ENCODE assay signal across 8 mouse cellular contexts in genomic region chr19:4181892-4182291, GRCm38 (mm10). TPM values are rescaled to one million over a fixed set of nuclear protein-coding genes. Genes with fewer than 3 reads are reported as not detected.
DNase-seq lines count a peak whose midpoint lies in the region; ATAC-seq and TF ChIP-seq lines count a peak whose summit lies in the region.

No protein-coding gene starts in this region.

- H3K9me3 ChIP-seq in kidney, postnatal 0 days (replicated peaks; ENCODE audit: low read length): no peaks in the 10 kb centered on the region
- no peaks in the 10 kb centered on the region for H3K9me3 ChIP-seq in kidney, embryonic 16.5 days (ENCODE audit: low read length)

- H3K4me3 ChIP-seq in kidney, postnatal 0 days (replicated peaks; ENCODE audit: low read depth, low read length): no peak overlapping the region
- H3K4me3 ChIP-seq in kidney, embryonic 16.5 days (ENCODE audit: low read length): no peak overlapping the region

- DNase-seq in kidney, postnatal 0 days (ENCODE audit: low spot score): peak; percentile 67
- peak; percentile 51 for DNase-seq in adipocyte (ENCODE audit: low spot score)
- DNase-seq in lung, postnatal 25 days (ENCODE audit: low spot score): peak; percentile 81
- peak; percentile 79 for DNase-seq in telencephalon, adult 2 months (ENCODE audit: low read depth, low spot score)
- no peak for DNase-seq in urinary bladder, postnatal 25 days (ENCODE audit: low spot score)

- no peak overlapping the region for H3K27ac ChIP-seq in kidney, postnatal 0 days
- H3K27ac ChIP-seq in kidney, embryonic 16.5 days (ENCODE audit: low read length): no peak overlapping the region

- no peak overlapping the region for H3K4me2 ChIP-seq in kidney, postnatal 0 days (ENCODE audit: low read length)
- no peak overlapping the region for H3K4me2 ChIP-seq in kidney, embryonic 16.5 days (replicated peaks; ENCODE audit: low read depth, low read length)

- 42% methylated on average over 3 of the region's 3 CpGs for WGBS in kidney, postnatal 0 days
- 40% methylated on average over 3 of the region's 3 CpGs for WGBS in kidney, embryonic 16.5 days

- H3K4me1 ChIP-seq in kidney, postnatal 0 days (replicated peaks; ENCODE audit: insufficient read depth, low read length): peaks cover 9% of the 10 kb centered on the region
- peaks cover 22% of the 10 kb centered on the region for H3K4me1 ChIP-seq in kidney, embryonic 16.5 days (ENCODE audit: insufficient read depth, low read length)

- no peaks in the 10 kb centered on the region for H3K36me3 ChIP-seq in kidney, postnatal 0 days (ENCODE audit: insufficient read depth, low read length)
- no peaks in the 10 kb centered on the region for H3K36me3 ChIP-seq in kidney, embryonic 16.5 days (ENCODE audit: insufficient read depth, low read length)

- no peak overlapping the region for H3K9ac ChIP-seq in kidney, postnatal 0 days (ENCODE audit: low read depth, low read length)
- H3K9ac ChIP-seq in kidney, embryonic 16.5 days (replicated peaks; ENCODE audit: low read length): no peak overlapping the region

- ATAC-seq in kidney, postnatal 0 days (replicated peaks; ENCODE audit: low FRiP score, low read depth): no peak; the same call in 1 of the 2 replicates
- ATAC-seq in kidney, embryonic 16.5 days (ENCODE audit: low FRiP score, low TSS enrichment): no peak
- peak; percentile 39 for ATAC-seq in CD4-positive, CD25-positive, alpha-beta regulatory T cell, adult 4 months
- ATAC-seq in hematopoietic stem cell, adult 5-6 weeks (replicated peaks in 1 of 2; ENCODE audit: insufficient read depth in 1 of 2, low FRiP score in 2 of 2, low TSS enrichment in 1 of 2, low read depth in 1 of 2, poor library complexity in 2 of 2, severe bottlenecking in 2 of 2): peak; percentile 54 to 63; a peak in 3 of 4 replicates

- no peak for TF ChIP-seq CTCF in kidney, postnatal 0 days (IDR thresholded peaks at IDR 0.05; ENCODE audit: low read depth)

- 0 out of 2 replicates have a peak, but pooled peaks cover under 1% of the 10 kb centered on the region for H3K27me3 ChIP-seq in kidney, postnatal 0 days (ENCODE audit: insufficient read depth, low read length)
- H3K27me3 ChIP-seq in kidney, embryonic 16.5 days (ENCODE audit: insufficient read depth, low read length): no peaks in the 10 kb centered on the region

RNA-seq across cellular contexts. Expression of gene Carns1, which starts 6.6 kb away (rescaled TPM):
- 2.7 and 3.3 TPM in 2 replicates for polyA plus RNA-seq in kidney, postnatal 0 days (2015; fragmentation: Nextera tagmentation; extraction: Ambion mirVana)
- 2.9 and 3.3 TPM in 2 replicates for polyA plus RNA-seq in kidney, embryonic 16.5 days (2015; fragmentation: Nextera tagmentation; extraction: Ambion mirVana)
- 10 to 100 TPM in 1 of 2 experiments, 1 to 10 TPM in 1; 9.4 to 11.9 TPM for polyA plus RNA-seq in CD4-positive, CD25-positive, alpha-beta regulatory T cell, adult 4 months (2017; shearing (Covaris generic))
- 11.2 and 16.2 TPM in 2 replicates for total RNA-seq in hematopoietic stem cell, adult 5-6 weeks (2017)

RNA-seq across cellular contexts. Expression of gene Tbc1d10c, which starts 9.2 kb away (rescaled TPM):
- polyA plus RNA-seq in kidney, postnatal 0 days (2015; fragmentation: Nextera tagmentation; extraction: Ambion mirVana): 3.5 and 3.9 TPM in 2 replicates
- polyA plus RNA-seq in kidney, embryonic 16.5 days (2015; fragmentation: Nextera tagmentation; extraction: Ambion mirVana): 2.5 and 3.1 TPM in 2 replicates
- 100 to 1,000 TPM; 594 to 924 TPM for polyA plus RNA-seq in CD4-positive, CD25-positive, alpha-beta regulatory T cell, adult 4 months (2017; shearing (Covaris generic))
- total RNA-seq in hematopoietic stem cell, adult 5-6 weeks (2017): 59.8 and 70.8 TPM in 2 replicates

RNA-seq across cellular contexts. Expression of gene Ppp1ca, which starts 10.0 kb away (rescaled TPM):
- polyA plus RNA-seq in kidney, postnatal 0 days (2015; fragmentation: Nextera tagmentation; extraction: Ambion mirVana): 804 and 864 TPM in 2 replicates
- polyA plus RNA-seq in kidney, embryonic 16.5 days (2015; fragmentation: Nextera tagmentation; extraction: Ambion mirVana): 1,050 and 1,120 TPM in 2 replicates
- 100 to 1,000 TPM; 835 to 936 TPM for polyA plus RNA-seq in CD4-positive, CD25-positive, alpha-beta regulatory T cell, adult 4 months (2017; shearing (Covaris generic))
- total RNA-seq in hematopoietic stem cell, adult 5-6 weeks (2017): 384 and 392 TPM in 2 replicates

RNA-seq across cellular contexts. Expression of gene Rps6kb2, which starts 18.7 kb away (rescaled TPM):
- 42.4 and 49.0 TPM in 2 replicates for polyA plus RNA-seq in kidney, postnatal 0 days (2015; fragmentation: Nextera tagmentation; extraction: Ambion mirVana)
- polyA plus RNA-seq in kidney, embryonic 16.5 days (2015; fragmentation: Nextera tagmentation; extraction: Ambion mirVana): 62.9 and 63.7 TPM in 2 replicates
- 10 to 100 TPM; 31.7 to 39.0 TPM for polyA plus RNA-seq in CD4-positive, CD25-positive, alpha-beta regulatory T cell, adult 4 months (2017; shearing (Covaris generic))
- 16.2 and 18.8 TPM in 2 replicates for total RNA-seq in hematopoietic stem cell, adult 5-6 weeks (2017)

RNA-seq across cellular contexts. Expression of gene Rad9a, which starts 19.6 kb away (rescaled TPM):
- polyA plus RNA-seq in kidney, postnatal 0 days (2015; fragmentation: Nextera tagmentation; extraction: Ambion mirVana): 22.8 and 25.7 TPM in 2 replicates
- 39.4 and 39.9 TPM in 2 replicates for polyA plus RNA-seq in kidney, embryonic 16.5 days (2015; fragmentation: Nextera tagmentation; extraction: Ambion mirVana)
- polyA plus RNA-seq in CD4-positive, CD25-positive, alpha-beta regulatory T cell, adult 4 months (2017; shearing (Covaris generic)): 10 to 100 TPM; 63.6 to 83.6 TPM
- total RNA-seq in hematopoietic stem cell, adult 5-6 weeks (2017): 16.4 and 17.3 TPM in 2 replicates

Comparison
In these comparisons a context has a peak if more than half of its experiments do, and no peak if none do; other contexts are left out.
1. ATAC-seq: peak in CD4-positive, CD25-positive, alpha-beta regulatory T cell, adult 4 months (single experiment) and hematopoietic stem cell, adult 5-6 weeks (2 of 2); none in kidney, postnatal 0 days (single experiment) and kidney, embryonic 16.5 days (single experiment).
2. RNA of gene Tbc1d10c, which starts 9.2 kb away (polyA plus RNA-seq): 594 to 924 TPM in CD4-positive, CD25-positive, alpha-beta regulatory T cell, adult 4 months; 3.5 to 3.9 TPM in kidney, postnatal 0 days and 2.5 to 3.1 TPM in kidney, embryonic 16.5 days; every median in the first group is over 100 times any median in the second.